Mouse (Mus musculus) gastrocnemius, postnatal 4 days (tissue): Measurements from ENCODE around the gene Klc1. TPM values are rescaled to one million over a fixed set of nuclear protein-coding genes. Genes with fewer than 3 reads are reported as not detected.
A peak's percentile ranks its signal among the peaks of the same experiment; 100 is the strongest.
"Not testable (repeated sequence)": the region's sequence is repeated elsewhere in the genome, so short reads cannot be mapped to it uniquely, and the experiment has no call there.

ENCODE experiments used
- DNase-seq, 2 experiments: peaks; one replicate each; pipeline ENCODE4 v3.0.0; 2021 to 2022; ENCODE audit warnings: low spot score in 2 of 2, mixed read lengths in 2 of 2
- long read RNA-seq, 2 experiments: library from polyadenylated mRNA; stranded (forward); transcript quantifications; one replicate each; pipeline ENCODE4 v2.0.0; 2021
- total RNA-seq, 2 experiments: library from RNA; stranded (reverse); gene quantifications; 2 replicates each; pipeline ENCODE4 v1.2.3; 2021

The Klc1 gene
- 100 to 1,000 TPM; 117 to 120 TPM for total RNA-seq
- long read RNA-seq, experiment 1, transcript Klc1-204 (16 exons, 2,268 nt), result major isoform, 13 of 92 reads
- long read RNA-seq, experiment 1, transcript Klc1-201 (16 exons, 2,504 nt), result minor isoform, 12 of 92 reads
- long read RNA-seq, experiment 1, partial matches to known transcripts, result 7 of 92 reads
- long read RNA-seq, experiment 1, other reads (novel, unspliced or antisense), result 56 of 92 reads
- long read RNA-seq, experiment 2, transcript Klc1-204 (16 exons, 2,268 nt), result minor isoform, 12 of 125 reads
- long read RNA-seq, experiment 2, transcript Klc1-201 (16 exons, 2,504 nt), result major isoform, 22 of 125 reads
- long read RNA-seq, experiment 2, partial matches to known transcripts, result 12 of 125 reads
- long read RNA-seq, experiment 2, other reads (novel, unspliced or antisense), result 71 of 125 reads

DNA sequence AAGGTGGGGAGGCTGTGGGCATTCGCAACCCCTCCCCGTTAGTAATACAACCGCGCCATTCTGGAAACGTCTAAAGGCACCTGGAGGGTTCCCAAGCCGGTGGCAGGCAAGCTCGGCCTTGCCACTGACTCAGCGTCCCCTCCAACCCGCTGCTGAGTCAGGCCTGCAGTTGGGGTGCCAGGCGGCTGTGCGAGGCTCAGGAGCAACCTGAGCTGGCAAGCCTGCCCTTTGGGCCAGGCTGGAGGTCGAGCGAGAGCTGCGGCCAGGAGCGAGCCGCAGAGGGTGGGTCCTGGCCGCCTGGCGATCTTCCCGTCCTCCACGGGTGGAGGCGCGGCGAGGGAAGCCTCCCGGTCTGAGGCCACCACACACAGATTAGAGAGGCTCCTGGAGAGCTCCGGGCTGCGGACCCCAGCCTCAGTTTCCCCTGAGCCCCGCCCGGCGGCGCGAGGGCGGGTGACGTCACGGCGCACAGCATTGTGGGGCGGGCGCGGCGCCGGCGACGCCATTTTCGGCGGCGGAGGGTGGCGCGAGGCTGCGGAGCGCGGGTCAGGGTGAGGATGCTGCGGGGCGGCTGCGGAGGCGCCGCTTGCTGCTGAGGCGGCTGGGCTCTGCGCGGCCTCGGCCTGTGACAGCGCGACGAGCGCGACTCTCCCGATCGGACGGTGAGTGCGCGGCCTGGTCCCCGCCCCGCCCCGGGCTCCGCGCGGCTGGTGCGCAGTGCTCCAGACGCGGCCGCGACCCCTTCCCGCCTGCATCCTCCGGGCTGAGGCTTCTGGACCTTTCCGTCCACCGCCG, at the start of gene Klc1:
Klc1 (plus strand) TSS at position 469 of the 795 bp plus-strand sequence.
- DNase-seq, result peak; percentile 69 to 76

DNA sequence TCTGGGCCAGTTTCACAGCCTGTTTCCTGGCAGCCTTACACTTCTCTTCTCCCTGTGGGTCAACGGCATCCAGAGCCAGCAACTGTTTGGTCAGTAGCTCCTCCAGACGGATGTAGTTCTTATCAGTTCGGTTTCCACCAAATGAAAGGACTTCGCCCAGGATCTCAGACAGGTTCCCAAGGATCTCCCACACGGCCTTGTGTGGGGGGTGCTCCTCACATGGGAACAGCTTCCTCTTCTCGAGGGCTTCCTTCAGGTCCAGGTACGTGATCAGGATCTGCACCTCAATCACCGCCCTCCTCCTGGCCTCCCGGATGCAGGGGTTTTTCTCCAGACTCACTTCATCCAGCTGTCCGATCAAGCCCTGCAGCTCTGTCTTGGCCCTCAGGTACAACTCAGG, 48.6 kb upstream of the Klc1 start:
- DNase-seq, result no peak

DNA sequence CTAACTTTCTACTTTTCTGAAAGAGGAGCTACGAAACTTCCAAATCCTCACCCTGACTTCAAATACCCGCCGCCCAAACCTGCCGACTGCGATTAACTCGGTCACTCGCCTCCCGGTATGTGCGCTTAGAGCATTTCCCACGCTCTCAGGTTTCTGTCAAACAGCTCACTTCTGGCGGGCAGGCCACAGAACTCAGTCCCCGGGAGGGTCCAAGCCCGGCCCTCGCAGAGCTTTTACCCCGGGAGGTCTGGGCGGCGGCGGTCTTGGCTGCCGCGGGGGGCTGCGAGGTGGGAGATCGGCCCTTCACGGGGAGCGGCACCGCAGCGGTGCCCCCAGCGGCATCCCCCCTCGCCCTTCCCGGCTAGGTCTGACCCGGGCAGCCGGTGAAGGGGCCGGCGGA, 46.2 kb upstream of the Klc1 start:
- no peak for DNase-seq

DNA sequence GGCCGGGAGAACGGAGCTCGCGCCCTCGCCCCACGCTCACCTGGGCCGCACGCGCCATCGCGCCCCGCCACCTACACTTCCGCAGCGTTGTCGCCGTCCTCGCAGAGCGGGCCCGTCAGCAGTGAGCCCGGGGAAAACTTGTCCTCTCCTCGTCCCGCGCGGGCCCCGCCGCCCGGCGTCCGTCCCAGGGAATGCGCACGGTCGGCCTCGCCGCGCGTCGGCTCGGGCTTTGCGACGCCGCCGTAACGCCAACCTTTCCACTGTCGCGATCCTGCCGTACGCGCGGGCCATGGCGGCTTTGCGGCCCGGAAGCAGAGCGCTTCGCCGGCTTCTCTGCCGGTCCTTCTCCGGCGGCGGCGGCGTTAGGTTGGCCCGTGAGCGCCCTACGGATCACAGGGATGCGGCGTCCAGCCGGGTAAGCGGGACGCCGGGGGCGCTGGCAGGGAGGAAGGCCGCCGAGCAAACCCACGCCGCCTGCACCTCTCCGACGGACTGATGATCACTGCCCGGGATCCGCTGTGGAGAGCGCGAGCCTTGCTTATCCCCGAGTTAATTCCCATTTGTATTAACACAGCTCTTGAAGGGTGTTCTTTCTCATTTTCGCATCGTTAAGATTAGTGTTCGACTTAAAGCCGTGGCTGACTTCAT, 45.5 kb upstream of the Klc1 start, which contains the start of the genes Bag5 and Apopt1:
Bag5 (minus strand) TSS at position 254 of the 648 bp plus-strand sequence.
Apopt1 (plus strand) TSS at position 258 of the 648 bp plus-strand sequence.
- DNase-seq, result peak; percentile 87 to 92

DNA sequence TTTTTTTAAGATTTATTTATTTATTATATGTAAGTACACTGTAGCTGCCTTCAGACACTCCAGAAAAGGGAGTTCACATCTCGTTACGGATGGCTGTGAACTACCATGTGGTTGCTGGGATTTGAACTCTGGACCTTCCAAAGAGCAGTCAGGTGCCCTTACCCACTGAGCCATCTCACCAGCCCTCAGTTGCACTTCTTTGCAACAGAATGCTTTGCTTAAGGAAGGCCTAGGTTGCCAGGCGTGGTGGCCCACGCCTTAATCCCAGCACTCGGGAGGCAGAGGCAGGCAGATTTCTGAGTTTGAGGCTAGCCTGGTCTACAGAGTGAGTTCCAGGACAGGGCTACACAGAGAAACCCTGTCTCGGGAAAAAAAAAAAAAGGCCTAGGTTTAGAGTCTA, 44.8 kb upstream of the Klc1 start:
- not testable (repeated sequence) for DNase-seq

DNA sequence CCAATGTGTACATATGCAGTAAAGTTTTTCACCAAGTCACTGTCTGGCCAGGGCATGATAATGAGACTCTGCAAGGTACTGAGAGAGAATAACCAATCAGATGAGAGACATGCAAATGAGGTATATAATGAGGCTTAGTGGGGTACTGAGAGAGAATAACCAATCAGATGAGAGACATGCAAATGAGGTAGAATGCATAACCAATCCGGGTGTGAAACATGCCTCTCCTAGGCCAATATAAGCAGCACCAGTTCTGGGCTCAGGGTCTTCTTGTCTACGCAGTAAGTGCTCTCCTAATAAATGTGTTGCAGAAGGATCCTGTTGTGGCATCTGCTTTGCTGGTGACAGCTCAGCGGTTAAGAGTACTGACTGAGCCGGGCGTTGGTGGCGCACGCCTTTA, 42.1 kb upstream of the Klc1 start:
- DNase-seq, result no peak

DNA sequence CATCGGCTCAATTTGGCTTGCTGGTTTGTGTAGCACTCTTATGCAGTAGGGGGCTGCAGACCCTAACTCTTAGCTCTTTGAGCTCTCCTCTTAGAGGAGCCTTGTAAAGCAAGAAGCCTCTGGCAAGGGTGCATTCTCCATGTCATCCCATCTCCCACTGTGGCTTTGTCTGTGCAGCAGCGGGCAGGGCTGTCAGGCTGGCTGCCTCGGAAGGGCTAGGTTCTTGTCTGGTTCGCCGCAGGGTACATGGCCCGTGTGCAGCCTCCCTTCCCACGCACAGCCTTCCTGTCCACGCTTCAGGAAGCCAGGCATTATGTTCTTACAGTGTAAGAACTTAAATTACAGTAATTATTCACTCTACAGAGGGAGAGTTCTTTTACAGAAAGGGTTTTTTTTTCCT, 40.0 kb upstream of the Klc1 start:
- no peak for DNase-seq

DNA sequence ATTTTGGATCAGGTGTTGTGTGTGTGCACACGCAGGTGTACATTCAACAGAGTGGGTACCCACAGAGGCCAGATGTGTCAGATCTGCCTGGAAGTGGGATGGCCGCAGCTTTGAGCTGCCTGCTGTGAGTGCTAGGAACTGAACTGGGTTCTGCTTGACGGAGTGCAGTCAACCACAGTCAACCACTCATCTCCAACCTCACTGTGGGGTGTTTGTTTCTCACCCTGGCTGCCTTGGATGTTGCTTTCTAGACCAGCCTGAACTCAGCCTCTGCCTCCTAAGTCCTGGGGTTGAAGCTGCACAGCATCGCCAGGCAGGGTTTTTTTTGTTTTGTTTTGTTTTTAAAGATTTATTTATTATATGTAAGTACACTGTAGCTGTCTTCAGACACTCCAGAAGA, 38.4 kb upstream of the Klc1 start:
- no peak for DNase-seq

DNA sequence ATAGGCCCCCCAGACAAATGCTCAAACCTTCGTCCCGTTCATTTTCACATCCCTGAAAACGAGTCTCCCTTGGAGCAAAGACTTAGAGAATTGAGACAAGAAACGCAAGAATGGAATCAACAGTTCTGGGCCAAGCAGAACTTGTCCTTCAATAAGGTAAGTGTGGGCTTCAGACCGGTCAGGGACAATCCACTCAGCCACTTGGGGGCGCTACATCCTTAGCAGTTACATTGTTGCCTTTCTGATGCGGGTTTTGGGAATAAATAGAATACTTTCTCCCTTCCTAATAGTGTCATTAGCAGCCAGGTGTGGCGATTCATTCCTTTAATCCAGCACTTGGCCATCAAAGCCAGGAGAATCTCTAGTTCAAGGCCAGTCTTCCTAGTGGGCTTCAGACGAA, 36.0 kb upstream of the Klc1 start:
- peak; percentile 46 to 68 for DNase-seq

DNA sequence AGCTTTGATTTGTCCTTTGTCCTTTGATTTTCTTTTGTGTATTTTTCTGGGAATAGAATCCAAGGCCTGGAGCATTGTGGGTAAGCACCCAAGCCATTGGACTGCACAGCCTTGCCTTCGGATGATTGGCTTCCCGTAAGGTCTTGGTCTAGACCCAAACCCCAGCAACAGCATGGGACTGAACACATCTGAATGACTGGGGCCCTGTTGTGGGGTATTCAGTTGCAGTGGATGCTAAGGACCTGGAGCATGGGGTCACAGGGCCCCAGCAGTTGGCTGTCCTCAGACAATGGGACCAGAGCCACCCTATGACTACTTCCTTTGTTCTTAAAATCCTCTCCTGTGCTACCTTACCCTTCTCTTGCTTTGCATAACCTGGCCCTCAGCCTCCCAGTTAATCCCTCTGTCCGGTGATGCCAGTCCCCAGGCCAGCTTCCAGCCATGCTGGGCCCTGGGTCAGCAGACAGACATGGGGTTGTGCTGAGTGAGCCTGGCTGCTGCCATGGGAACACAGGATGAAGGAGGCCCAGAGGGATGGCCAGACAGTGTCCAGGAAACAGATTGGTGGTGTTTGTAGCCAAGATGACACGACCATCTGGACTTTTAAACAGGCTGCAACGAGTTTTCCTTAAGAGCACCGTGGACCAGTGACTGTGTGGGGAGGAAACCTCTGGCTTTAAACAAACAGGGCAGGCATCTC, 33.9 kb upstream of the Klc1 start:
- peak in 1 of 2 experiments; percentile 61 for DNase-seq

DNA sequence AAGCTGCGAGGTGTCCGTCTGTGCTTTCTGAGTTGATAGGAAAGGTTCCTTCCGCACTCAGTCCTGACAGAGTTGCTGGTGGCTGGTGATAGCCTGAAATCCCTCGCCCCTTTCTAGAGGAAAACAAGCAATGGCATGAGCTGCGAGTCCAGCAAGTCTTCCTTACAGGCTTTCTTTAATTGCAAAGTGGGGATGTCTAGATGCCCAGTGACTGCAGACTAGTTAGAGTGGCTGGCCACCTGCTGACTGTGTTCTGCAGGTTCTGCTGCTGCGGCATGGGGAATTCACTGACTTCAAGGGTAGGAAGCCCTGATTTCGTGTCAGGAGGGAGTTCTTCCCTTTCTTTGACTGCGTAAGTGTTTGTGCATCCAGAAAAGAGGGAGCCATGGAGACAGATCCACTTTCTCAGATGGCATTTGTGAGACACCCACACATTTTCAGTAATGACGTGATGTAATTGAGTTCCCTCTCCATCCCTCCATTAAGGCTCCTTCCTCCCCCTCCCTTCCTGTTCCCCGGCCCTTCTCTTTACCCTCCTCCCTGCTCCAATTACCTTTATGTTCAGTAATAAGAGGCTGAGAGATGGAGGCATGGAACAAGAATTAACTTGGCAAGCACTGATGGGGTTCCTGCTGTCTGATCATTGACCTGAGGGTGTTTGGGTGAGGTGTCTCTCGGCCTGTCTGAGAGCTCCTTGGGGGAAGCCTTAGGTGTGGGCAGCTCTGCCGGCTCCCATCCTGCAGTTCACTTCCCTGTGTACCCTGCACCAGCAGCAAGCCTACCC, 33.1 kb upstream of the Klc1 start:
- no peak for DNase-seq

DNA sequence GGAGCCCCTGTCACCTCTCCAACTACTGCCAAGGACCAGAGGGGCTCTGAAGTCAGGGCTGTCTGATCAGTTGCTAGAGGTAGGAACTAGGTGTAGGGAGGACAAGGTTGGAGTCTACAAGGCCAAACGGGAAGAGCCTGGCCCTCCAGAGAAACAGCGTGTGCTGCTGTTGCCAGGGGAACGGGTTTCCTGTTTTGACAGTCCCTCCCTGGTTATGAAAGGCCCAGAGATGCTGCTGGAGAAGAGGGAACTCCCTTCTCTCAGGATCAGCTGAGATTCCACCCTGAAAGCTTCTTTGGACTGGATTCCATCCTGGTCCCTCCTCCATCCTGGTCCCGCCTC, 32.6 kb upstream of the Klc1 start:
- no peak for DNase-seq

DNA sequence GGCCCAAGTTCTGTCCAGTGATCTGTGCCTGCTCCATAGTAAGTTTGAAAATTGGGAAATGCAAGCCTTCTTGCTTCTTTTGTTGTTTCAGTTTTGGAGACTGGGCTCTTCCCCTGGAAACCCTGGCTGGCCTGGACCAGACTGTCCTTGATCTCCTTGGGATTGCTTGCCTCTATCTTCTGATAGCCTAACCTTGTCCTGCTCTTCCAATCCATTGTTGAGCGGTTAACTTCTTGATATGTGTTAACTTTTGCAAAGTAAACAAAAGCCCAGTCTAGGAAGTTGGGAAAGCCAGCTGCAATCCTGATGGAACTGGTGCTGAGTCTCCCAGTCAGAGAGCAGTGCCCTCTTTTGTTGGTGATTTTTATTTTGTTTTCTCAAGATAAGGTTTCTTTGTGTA, 30.7 kb upstream of the Klc1 start:
- no peak for DNase-seq

DNA sequence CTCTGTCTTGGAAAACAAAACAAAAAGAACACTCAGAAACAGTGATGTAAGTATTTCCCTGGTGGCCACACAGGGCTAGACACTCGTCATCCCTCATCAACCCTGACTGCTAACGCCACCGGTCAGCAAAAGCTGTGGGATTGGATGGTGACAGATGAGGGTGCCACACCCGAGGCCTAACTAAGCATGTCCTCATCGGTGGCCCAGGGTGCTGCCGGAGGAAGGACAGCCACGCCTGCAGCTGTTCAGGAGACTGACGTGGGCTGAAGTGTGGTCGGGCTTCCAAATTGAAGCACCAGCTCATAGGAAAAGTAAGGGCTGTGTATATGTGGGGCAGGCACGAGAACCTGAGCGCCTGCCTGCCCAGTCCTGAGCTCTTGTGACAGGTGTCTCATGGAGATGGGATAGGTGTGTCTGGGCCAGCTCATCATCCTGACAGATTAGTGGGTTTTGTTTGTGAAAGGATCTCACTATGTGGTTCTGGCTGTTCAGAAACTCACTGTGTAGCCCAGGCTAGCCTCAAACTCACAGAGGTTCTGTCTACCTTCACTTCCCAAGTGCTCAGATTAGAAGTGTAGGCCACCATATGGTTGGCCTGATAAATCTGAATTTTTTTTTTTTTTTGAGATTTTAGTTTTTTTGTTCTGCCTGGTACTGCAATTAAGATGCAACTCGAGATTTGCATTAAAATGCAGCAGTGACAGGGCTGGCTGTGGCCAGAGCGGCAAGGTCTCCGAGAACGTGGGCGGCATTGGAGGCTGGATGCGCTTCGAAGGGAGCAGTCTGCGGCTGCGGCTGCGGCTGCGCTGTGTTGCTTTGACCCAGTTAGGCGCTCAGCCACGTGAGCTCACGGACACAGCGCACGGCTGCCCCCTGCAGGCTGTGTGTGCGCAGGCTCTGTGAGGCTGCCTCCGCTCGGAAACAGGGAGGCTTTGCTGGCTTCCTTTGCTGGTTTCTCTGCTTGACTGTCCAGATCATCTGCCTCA, 26.5 kb upstream of the Klc1 start:
- peak; percentile 77 to 89 for DNase-seq

DNA sequence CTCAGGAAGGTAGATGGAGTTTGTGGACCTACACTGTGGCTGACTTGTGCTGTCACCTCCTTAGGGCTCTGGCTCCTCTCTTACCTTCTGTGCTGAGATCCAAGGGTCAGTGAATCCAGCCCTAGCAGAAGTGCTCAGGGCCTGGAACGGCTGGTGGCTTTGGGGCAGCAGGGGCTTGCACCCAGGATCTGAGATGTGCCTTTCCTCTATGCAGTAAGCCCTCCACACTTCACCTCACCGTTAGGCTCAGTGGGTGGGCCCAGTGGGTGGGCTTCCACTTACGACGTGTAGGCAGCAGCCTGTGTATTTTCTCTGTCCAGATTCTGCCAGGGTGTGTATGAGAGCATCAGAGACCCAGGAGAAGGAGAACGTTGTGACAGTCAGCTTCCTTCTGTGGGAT, 25.7 kb upstream of the Klc1 start:
- DNase-seq, result no peak

DNA sequence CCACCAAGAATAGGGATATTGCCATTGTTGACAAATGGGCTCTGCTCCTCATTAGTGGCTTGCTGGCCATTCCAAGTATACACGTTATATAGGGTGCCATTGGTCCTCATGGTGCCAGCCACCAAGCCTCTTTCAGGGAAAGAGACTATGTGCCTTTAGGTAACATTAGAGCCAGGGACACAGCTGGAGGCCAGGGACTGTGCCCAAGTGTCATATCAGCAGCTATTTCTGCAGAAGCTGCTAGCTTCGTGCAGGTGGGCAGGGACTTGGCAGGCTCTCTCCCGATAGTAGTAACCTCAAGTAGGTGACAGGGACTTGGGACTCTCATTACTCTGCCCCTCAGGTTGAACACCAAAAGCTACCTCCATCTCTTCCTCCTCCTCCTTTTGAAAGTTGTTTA, 23.7 kb upstream of the Klc1 start:
- DNase-seq, result no peak

DNA sequence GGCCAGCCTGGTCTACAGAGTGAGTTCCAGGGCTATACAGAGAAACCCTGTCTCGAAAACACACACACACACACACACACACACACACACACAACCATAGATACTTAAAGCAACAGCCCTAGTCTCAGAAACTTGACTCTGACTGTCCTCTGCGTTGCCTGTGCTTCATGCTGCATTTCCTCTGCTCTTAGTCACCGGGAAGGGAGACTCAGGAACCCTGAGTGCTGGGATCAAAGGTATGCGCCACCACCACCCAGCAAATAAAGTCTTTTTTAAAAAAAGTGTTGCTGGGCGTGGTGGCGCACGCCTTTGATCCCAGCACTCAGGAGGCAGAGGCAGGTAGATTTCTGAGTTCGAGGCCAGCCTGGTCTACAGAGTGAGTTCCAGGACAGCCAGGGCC, 22.0 kb upstream of the Klc1 start:
- not testable (repeated sequence) for DNase-seq

DNA sequence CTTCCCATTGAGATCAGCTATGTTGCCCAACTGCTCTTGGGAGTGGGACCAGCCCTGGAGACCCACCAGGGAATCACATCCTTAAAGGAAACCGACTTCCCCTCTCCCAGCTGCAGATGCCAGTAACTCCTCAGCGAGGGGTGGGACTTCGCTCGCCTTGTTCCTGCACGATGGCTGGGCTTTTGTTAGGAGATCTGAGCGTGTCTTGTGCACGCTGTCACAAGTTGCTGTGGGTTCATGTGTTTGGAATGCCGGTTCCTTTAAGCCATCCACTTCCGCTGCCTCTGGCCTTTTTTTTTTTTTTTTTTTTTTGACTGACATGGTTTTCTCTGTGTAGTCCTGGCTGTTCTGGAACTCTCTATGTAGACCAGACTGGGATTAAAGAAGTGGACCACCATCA, 21.3 kb upstream of the Klc1 start:
- no peak for DNase-seq

DNA sequence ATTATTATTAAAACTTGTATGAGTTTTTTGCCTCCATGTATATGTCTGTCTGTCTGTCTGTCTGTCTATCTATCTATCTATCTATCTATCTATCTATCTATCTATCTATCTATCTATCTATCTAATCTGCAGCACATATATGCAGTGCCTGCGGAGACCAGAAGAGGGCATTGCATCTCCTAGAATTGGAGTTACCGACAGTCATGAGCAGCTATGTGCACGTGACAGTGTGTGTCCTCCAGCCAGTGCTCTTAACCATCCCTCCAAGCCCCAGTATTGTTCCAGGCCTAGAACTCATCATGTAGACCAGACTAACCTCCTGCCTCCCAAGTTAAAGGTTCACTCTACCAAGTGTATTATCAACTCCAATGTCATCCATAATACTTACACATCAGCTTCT, 19.9 kb upstream of the Klc1 start:
- DNase-seq, result peak in 1 of 2 experiments; percentile 70
